Mouse (Mus musculus) cortical plate, adult 2 months (tissue): ENCODE measurements at regions not wholly inside any gene's neighbourhood (a gene's known extent, or its start where the extent isn't known, plus 50 kb on each side); places are given as distances from the start of the nearest gene placed in this dataset.

Experiments
- CTCF ChIP-seq: fragments of 200-500 bp; IDR thresholded peaks from 2 replicates; pipeline ENCODE4 v1.5.1; 2011; ENCODE audit warnings: mild to moderate bottlenecking, control low read depth, low read length; ENCODE audit not compliant: insufficient read depth; ENCODE audit errors: extremely low read depth
- POLR2A ChIP-seq: fragments of 200-500 bp; IDR thresholded peaks from 2 replicates; pipeline ENCODE4 v1.6.1; 2011; ENCODE audit warnings: mild to moderate bottlenecking, low read length, control low read depth; ENCODE audit not compliant: insufficient read depth; ENCODE audit errors: extremely low read depth

GRCm38 (mm10) chr16:86461073-86461472 lies 559.4 kb upstream of the Adamts5 start:
- no peak for TF ChIP-seq CTCF
- TF ChIP-seq POLR2A = no peak
